8 mouse cellular contexts compared by ENCODE assay signal in the genomic region with DNA sequence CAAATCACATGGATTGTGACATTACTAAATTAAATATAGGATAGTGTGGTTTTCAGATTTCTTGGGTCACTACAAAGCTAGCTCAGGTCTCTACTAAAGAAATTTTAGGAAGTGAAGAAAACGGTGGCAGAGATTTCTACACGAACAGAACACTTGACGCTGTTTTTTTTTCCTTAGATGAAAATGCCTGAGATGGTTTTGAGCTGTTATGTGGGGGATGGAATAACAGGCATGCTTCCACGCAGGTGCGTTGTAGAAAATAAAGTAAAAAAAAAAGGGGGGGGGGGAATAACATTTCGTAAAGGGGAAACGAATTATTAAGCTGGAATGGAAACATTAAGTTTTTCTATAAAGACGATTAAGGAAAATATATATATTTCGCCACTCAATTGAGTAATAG. TPM values are rescaled to one million over a fixed set of nuclear protein-coding genes. Genes with fewer than 3 reads are reported as not detected.
A peak's percentile ranks its signal among the peaks of the same experiment; 100 is the strongest.
DNase-seq lines count a peak whose midpoint lies in the region; ATAC-seq and TF ChIP-seq lines count a peak whose summit lies in the region.

No protein-coding gene starts in this region.

- ATAC-seq in heart, embryonic 13.5 days (ENCODE audit: extremely low read depth, insufficient number of reproducible peaks, low FRiP score, low TSS enrichment) = no peak
- ATAC-seq in hindbrain, embryonic 12.5 days (ENCODE audit: low FRiP score) = no peak

- no peak for TF ChIP-seq CTCF in bone marrow, adult 2 months (IDR thresholded peaks at IDR 0.05; ENCODE audit: control insufficient read depth, insufficient read depth, low read length)

- no peaks in the 10 kb centered on the region for H3K27me3 ChIP-seq in heart, embryonic 13.5 days (replicated peaks)
- H3K27me3 ChIP-seq in hindbrain, embryonic 12.5 days = no peaks in the 10 kb centered on the region
- H3K27me3 ChIP-seq in midbrain, embryonic 10.5 days (ENCODE audit: low read depth, poor library complexity, severe bottlenecking) = no peaks in the 10 kb centered on the region

- no peaks in the 10 kb centered on the region for H3K9me3 ChIP-seq in heart, embryonic 13.5 days
- no peaks in the 10 kb centered on the region for H3K9me3 ChIP-seq in hindbrain, embryonic 12.5 days (replicated peaks)
- H3K9me3 ChIP-seq in midbrain, embryonic 10.5 days (replicated peaks) = no peaks in the 10 kb centered on the region

- no peaks in the 10 kb centered on the region; the same call in 1 of the 2 replicates for H3K36me3 ChIP-seq in heart, embryonic 13.5 days
- no peaks in the 10 kb centered on the region for H3K36me3 ChIP-seq in hindbrain, embryonic 12.5 days
- H3K36me3 ChIP-seq in midbrain, embryonic 10.5 days = no peaks in the 10 kb centered on the region

- H3K4me2 ChIP-seq in heart, embryonic 13.5 days = peak overlapping the region; percentile 81
- H3K4me2 ChIP-seq in hindbrain, embryonic 12.5 days (replicated peaks) = peak overlapping the region; percentile 73

- peak overlapping the region; percentile 93 for H3K27ac ChIP-seq in heart, embryonic 13.5 days (replicated peaks)
- H3K27ac ChIP-seq in bone marrow, adult 2 months (ENCODE audit: control insufficient read depth, insufficient read depth, low read depth, low read length, poor library complexity) = no peak overlapping the region
- no peak overlapping the region for H3K27ac ChIP-seq in hindbrain, embryonic 12.5 days
- peak overlapping the region; percentile 92; the same call in 1 of the 2 replicates for H3K27ac ChIP-seq in midbrain, embryonic 10.5 days (replicated peaks)

- 12% methylated on average over 9 of the region's 9 CpGs for WGBS in heart, embryonic 13.5 days
- 3% methylated on average over 9 of the region's 9 CpGs for WGBS in bone marrow, adult 2 months
- WGBS in hindbrain, embryonic 12.5 days = 41% methylated on average over 9 of the region's 9 CpGs
- 42% methylated on average over 9 of the region's 9 CpGs for WGBS in midbrain, embryonic 10.5 days

- no peak for DNase-seq in heart, adult 9 months (ENCODE audit: low spot score in 2 of 2)
- no peak for DNase-seq in midbrain, embryonic 10.5 days (ENCODE audit: low spot score)
- no peak for DNase-seq in MN1 (ENCODE audit: low spot score)
- no peak for DNase-seq in urinary bladder, postnatal 25 days (ENCODE audit: low spot score)
- no peak for DNase-seq in cerebellum, postnatal 4 days (ENCODE audit: low spot score in 2 of 2)

- H3K4me1 ChIP-seq in heart, embryonic 13.5 days = peaks cover 37% of the 10 kb centered on the region
- H3K4me1 ChIP-seq in bone marrow, adult 2 months (ENCODE audit: control insufficient read depth, insufficient read depth, low read length) = no peaks in the 10 kb centered on the region; the same call in 1 of the 2 replicates
- H3K4me1 ChIP-seq in hindbrain, embryonic 12.5 days = peaks cover 10% of the 10 kb centered on the region
- H3K4me1 ChIP-seq in midbrain, embryonic 10.5 days = peaks cover 25% of the 10 kb centered on the region

- H3K4me3 ChIP-seq in heart, embryonic 13.5 days = peak overlapping the region; percentile 91
- H3K4me3 ChIP-seq in bone marrow, adult 2 months (replicated peaks; ENCODE audit: control insufficient read depth, low read depth, low read length) = peak overlapping the region; percentile 76
- peak overlapping the region; percentile 88 for H3K4me3 ChIP-seq in hindbrain, embryonic 12.5 days
- H3K4me3 ChIP-seq in midbrain, embryonic 10.5 days = peak overlapping the region; percentile 91

- peak overlapping the region; percentile 96 for H3K9ac ChIP-seq in heart, embryonic 13.5 days
- peak overlapping the region; percentile 92 for H3K9ac ChIP-seq in hindbrain, embryonic 12.5 days

- TF ChIP-seq POLR2A in bone marrow, adult 2 months (IDR thresholded peaks at IDR 0.05; ENCODE audit: borderline replicate concordance, control insufficient read depth, low read depth, low read length) = no peak

RNA-seq across cellular contexts. Expression of gene Fyttd1, which starts 0.5 kb away (rescaled TPM):
- 102 and 116 TPM in 2 replicates for polyA plus RNA-seq in heart, embryonic 13.5 days (2015; fragmentation: Nextera tagmentation; extraction: Ambion mirVana)
- polyA plus RNA-seq in bone marrow, adult 2 months (2011; ENCODE audit: insufficient read depth, insufficient read length, low replicate concordance, missing spikeins) = 7.2 and 12.0 TPM in 2 replicates
- 121 and 133 TPM in 2 replicates for polyA plus RNA-seq in hindbrain, embryonic 12.5 days (2016; fragmentation: Nextera tagmentation; extraction: Ambion mirVana)
- polyA plus RNA-seq in midbrain, embryonic 10.5 days (2016; fragmentation: Nextera tagmentation; extraction: Ambion mirVana) = 92.6 and 95.0 TPM in 2 replicates

RNA-seq across cellular contexts. Expression of gene Rubcn, which starts 0.7 kb away (rescaled TPM):
- 24.2 and 26.5 TPM in 2 replicates for polyA plus RNA-seq in heart, embryonic 13.5 days (2015; fragmentation: Nextera tagmentation; extraction: Ambion mirVana)
- polyA plus RNA-seq in bone marrow, adult 2 months (2011; ENCODE audit: insufficient read depth, insufficient read length, low replicate concordance, missing spikeins) = 12.8 and 25.8 TPM in 2 replicates
- 27.8 and 30.1 TPM in 2 replicates for polyA plus RNA-seq in hindbrain, embryonic 12.5 days (2016; fragmentation: Nextera tagmentation; extraction: Ambion mirVana)
- polyA plus RNA-seq in midbrain, embryonic 10.5 days (2016; fragmentation: Nextera tagmentation; extraction: Ambion mirVana) = 19.0 and 22.0 TPM in 2 replicates

RNA-seq across cellular contexts. Expression of gene Lrch3, which starts 37.1 kb away (rescaled TPM):
- polyA plus RNA-seq in heart, embryonic 13.5 days (2015; fragmentation: Nextera tagmentation; extraction: Ambion mirVana) = 14.2 and 16.4 TPM in 2 replicates
- 6.2 and 13.0 TPM in 2 replicates for polyA plus RNA-seq in bone marrow, adult 2 months (2011; ENCODE audit: insufficient read depth, insufficient read length, low replicate concordance, missing spikeins)
- polyA plus RNA-seq in hindbrain, embryonic 12.5 days (2016; fragmentation: Nextera tagmentation; extraction: Ambion mirVana) = 50.3 and 53.3 TPM in 2 replicates
- 32.1 and 40.3 TPM in 2 replicates for polyA plus RNA-seq in midbrain, embryonic 10.5 days (2016; fragmentation: Nextera tagmentation; extraction: Ambion mirVana)

Comparison
In these comparisons a context has a peak if more than half of its experiments do, and no peak if none do; other contexts are left out.
1. H3K27ac ChIP-seq: peak in heart, embryonic 13.5 days (single experiment) and midbrain, embryonic 10.5 days (single experiment); none in bone marrow, adult 2 months (single experiment) and hindbrain, embryonic 12.5 days (single experiment).
2. Peak in every context shown above with its lines, with median percentiles within 50 percentile points of each other: H3K4me3 ChIP-seq.